Mouse (Mus musculus): ENCODE measurements at regions not wholly inside any gene's neighbourhood (a gene's known extent, or its start where the extent isn't known, plus 50 kb on each side); places are given as distances from the start of the nearest gene placed in this dataset.

DNA sequence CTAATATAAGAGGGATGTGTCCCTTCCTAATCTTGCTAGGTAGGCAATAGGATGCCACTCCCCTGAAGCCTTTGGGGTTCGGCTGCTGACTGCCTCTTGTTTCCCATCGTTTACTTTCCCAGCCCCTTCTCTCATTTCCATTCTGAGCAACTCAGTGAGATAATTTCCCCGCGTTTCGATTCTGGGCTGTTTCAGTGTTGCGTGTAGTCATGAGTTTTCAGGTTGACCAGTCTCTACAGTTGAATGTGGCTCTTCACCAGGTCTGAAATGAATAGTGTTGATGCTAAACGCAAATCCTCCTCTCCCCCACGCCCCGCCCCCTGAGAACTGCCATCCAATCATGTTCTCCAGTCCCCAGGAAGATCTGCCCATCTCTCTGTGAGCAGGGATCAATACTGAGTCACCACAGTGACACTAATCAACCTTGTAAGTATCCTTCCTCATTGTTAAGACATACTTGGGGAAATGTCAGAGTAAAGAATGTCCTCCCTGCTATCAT, 890.6 kb downstream of the Gsdmc2 start:
- Histone ChIP-seq H3K9me3 (ENCODE audit: control insufficient read depth, insufficient read depth, low read depth, low read length) (no peaks in the 10 kb centered on the region), H3K36me3 (ENCODE audit: control insufficient read depth, insufficient read depth, low read length, poor library complexity, severe bottlenecking) (no peaks in the 10 kb centered on the region), H3K4me3 (ENCODE audit: insufficient read depth in 1 of 2, low read depth in 1 of 2, low read length in 2 of 2, poor library complexity in 1 of 2, severe bottlenecking in 1 of 2) (no peak overlapping the region), H3K9ac (ENCODE audit: insufficient read depth, low read depth, low read length, poor library complexity, severe bottlenecking) (no peak overlapping the region), H3K4me1 (ENCODE audit: control insufficient read depth in 2 of 2, insufficient read depth in 2 of 2, low read length in 2 of 2, poor library complexity in 1 of 2) (peaks cover 2 to 7% of the 10 kb centered on the region in 2 experiments; a peak in 3 of 4 replicates), H3K27ac (ENCODE audit: insufficient read depth, low read depth, low read length, poor library complexity, severe bottlenecking) (no peak overlapping the region)
- in situ Hi-C loops (cut with MboI; ENCODE audit: low sequenced_read_pairs in 2 of 2, unreplicated experiment in 2 of 2), result no loop called here
- TF ChIP-seq ZNF384 (IDR thresholded peaks at IDR 0.05; ENCODE audit: low read depth, low read length) (no peak), CHD2 (IDR thresholded peaks at IDR 0.05; ENCODE audit: low read depth, low read length) (no peak), MAFK (IDR thresholded peaks at IDR 0.05; ENCODE audit: insufficient read depth, low read depth, low read length) (no peak), ZC3H11A (IDR thresholded peaks at IDR 0.05; ENCODE audit: borderline replicate concordance, low read depth, low read length) (no peak), HCFC1 (IDR thresholded peaks at IDR 0.05; ENCODE audit: borderline replicate concordance, insufficient read depth, low read length) (no peak)
- peak; percentile 13 for DNase-seq (ENCODE audit: low read depth, low spot score)

DNA sequence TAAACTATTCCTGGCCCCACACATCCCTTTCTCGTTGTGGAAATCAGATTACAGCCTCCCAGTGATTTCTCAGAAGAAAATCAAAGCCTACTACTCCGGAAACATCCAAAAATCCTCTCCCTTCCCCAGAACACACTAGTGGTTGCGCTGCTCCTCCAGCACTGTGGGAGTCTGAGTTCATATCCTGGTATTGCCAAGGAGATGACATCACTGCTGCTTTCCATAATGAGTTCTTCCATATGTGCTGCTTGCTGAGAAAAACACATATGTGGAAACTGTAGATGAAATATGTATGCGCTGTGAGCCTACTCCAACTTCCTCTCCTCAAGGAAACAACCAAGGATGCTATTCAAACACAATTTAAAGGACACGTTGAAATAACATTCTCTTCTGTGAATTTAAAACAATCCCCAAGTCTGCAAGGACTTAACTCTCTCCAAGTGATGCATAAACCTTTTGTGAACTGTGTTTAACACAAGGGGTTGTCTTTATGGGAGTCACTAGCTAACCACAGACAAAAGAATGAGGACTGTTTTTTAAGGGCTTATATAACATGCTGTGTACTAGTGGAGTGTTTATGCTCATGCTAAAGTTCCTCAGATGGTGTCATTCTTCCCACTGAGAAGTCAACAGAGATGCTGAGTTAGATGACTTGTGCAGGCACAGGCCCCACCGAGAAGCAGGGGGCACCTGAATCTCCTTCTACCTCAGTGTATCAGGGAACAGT, 891.6 kb downstream of the Gsdmc2 start:
- no peak for DNase-seq (ENCODE audit: low read depth, low spot score)
- TF ChIP-seq MAFK (IDR thresholded peaks at IDR 0.05; ENCODE audit: insufficient read depth, low read depth, low read length) (no peak), ZC3H11A (IDR thresholded peaks at IDR 0.05; ENCODE audit: borderline replicate concordance, low read depth, low read length) (no peak), ZNF384 (IDR thresholded peaks at IDR 0.05; ENCODE audit: low read depth, low read length) (no peak), CHD2 (IDR thresholded peaks at IDR 0.05; ENCODE audit: low read depth, low read length) (no peak), HCFC1 (IDR thresholded peaks at IDR 0.05; ENCODE audit: borderline replicate concordance, insufficient read depth, low read length) (no peak)
- in situ Hi-C loops (cut with MboI; ENCODE audit: low sequenced_read_pairs in 2 of 2, unreplicated experiment in 2 of 2), result no loop called here

DNA sequence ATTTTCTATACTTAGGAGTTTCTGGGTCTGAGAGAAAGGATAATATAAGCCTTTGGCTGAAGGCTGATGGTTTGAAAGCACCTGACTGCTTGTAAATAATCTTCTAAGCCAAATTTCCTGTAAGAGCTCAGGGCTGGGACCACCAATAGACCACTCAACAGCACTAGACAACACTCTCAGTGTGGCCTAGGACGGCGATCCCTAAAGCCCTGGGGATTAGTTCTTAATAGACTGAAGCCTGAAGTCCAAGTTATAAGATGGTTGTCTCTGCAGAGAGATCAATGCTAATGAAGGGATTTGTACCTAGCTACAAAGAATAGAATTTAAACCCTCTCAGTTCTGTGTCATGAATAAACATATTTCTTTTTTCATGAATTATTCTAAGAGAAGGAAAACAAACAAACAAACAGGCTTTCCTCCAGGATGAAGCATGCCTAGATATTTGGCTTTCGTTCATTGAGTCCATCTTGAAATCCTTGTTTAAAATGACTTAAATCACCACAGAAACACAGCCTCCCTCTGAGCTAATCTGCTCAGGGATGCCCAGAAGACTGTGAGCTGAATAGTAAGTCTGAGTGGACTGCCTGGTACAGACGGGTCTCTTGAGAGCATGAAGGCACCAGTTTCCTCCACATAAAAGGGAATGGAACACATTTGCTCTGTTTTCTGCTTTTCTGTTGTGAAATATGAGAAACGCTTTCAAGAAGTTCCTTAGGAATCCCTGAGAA, 892.3 kb downstream of the Gsdmc2 start:
- H3K4me3 ChIP-seq (ENCODE audit: insufficient read depth in 1 of 2, low read depth in 1 of 2, low read length in 2 of 2, poor library complexity in 1 of 2, severe bottlenecking in 1 of 2), result no peak overlapping the region
- H3K9ac ChIP-seq (ENCODE audit: insufficient read depth, low read depth, low read length, poor library complexity, severe bottlenecking), result no peak overlapping the region
- H3K4me1 ChIP-seq (ENCODE audit: control insufficient read depth in 2 of 2, insufficient read depth in 2 of 2, low read length in 2 of 2, poor library complexity in 1 of 2), result peaks cover 0 to under 1% of the 10 kb centered on the region in 2 experiments; a peak in 1 of 4 replicates
- H3K36me3 ChIP-seq (ENCODE audit: control insufficient read depth, insufficient read depth, low read length, poor library complexity, severe bottlenecking), result no peaks in the 10 kb centered on the region
- in situ Hi-C loops (cut with MboI; ENCODE audit: low sequenced_read_pairs in 2 of 2, unreplicated experiment in 2 of 2), result no loop called here
- no peaks in the 10 kb centered on the region for H3K9me3 ChIP-seq (ENCODE audit: control insufficient read depth, insufficient read depth, low read depth, low read length)
- DNase-seq (ENCODE audit: low read depth, low spot score), result no peak
- TF ChIP-seq MAFK (IDR thresholded peaks at IDR 0.05; ENCODE audit: insufficient read depth, low read depth, low read length) (no peak), ZC3H11A (IDR thresholded peaks at IDR 0.05; ENCODE audit: borderline replicate concordance, low read depth, low read length) (no peak), CHD2 (IDR thresholded peaks at IDR 0.05; ENCODE audit: low read depth, low read length) (no peak), ZNF384 (IDR thresholded peaks at IDR 0.05; ENCODE audit: low read depth, low read length) (no peak), HCFC1 (IDR thresholded peaks at IDR 0.05; ENCODE audit: borderline replicate concordance, insufficient read depth, low read length) (no peak)
- no peak overlapping the region for H3K27ac ChIP-seq (ENCODE audit: insufficient read depth, low read depth, low read length, poor library complexity, severe bottlenecking)

More for the DNA sequence above, 891.6 kb downstream of the Gsdmc2 start:
- no peaks in the 10 kb centered on the region for H3K36me3 ChIP-seq (ENCODE audit: control insufficient read depth, insufficient read depth, low read length, poor library complexity, severe bottlenecking)
- H3K27ac ChIP-seq (ENCODE audit: insufficient read depth, low read depth, low read length, poor library complexity, severe bottlenecking), result no peak overlapping the region
- H3K9ac ChIP-seq (ENCODE audit: insufficient read depth, low read depth, low read length, poor library complexity, severe bottlenecking), result no peak overlapping the region
- peaks cover 2 to 7% of the 10 kb centered on the region in 2 experiments; a peak in 2 of 4 replicates for H3K4me1 ChIP-seq (ENCODE audit: control insufficient read depth in 2 of 2, insufficient read depth in 2 of 2, low read length in 2 of 2, poor library complexity in 1 of 2)
- no peak overlapping the region for H3K4me3 ChIP-seq (ENCODE audit: insufficient read depth in 1 of 2, low read depth in 1 of 2, low read length in 2 of 2, poor library complexity in 1 of 2, severe bottlenecking in 1 of 2)
- H3K9me3 ChIP-seq (ENCODE audit: control insufficient read depth, insufficient read depth, low read depth, low read length), result no peaks in the 10 kb centered on the region

DNA sequence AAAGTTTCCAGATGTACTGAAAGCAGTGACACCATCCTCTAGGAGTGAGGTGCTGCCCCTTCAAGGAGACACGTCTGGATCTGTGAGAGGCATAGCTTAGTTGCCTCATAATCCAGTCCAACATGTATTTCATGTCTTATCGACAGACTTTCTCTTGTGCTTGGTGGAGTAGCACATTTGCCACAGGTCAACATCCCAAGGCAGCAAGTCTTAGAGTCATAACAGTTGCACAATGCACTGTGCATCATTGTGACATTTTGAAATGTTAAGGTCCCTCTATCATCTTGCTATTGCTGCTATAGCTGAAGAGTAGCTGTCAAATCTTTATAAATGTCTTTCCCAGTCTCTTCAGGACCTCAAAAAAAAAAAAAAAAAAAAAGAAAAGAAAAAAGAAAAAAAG, 905.6 kb downstream of the Gsdmc2 start:
- no peak overlapping the region for H3K4me3 ChIP-seq (ENCODE audit: insufficient read depth in 1 of 2, low read depth in 1 of 2, low read length in 2 of 2, poor library complexity in 1 of 2, severe bottlenecking in 1 of 2)
- no peak for TF ChIP-seq HCFC1 (IDR thresholded peaks at IDR 0.05; ENCODE audit: borderline replicate concordance, insufficient read depth, low read length)
- no peak for TF ChIP-seq ZNF384 (IDR thresholded peaks at IDR 0.05; ENCODE audit: low read depth, low read length)
- TF ChIP-seq CHD2 (IDR thresholded peaks at IDR 0.05; ENCODE audit: low read depth, low read length), result no peak
- TF ChIP-seq MAFK (IDR thresholded peaks at IDR 0.05; ENCODE audit: insufficient read depth, low read depth, low read length), result no peak
- TF ChIP-seq ZC3H11A (IDR thresholded peaks at IDR 0.05; ENCODE audit: borderline replicate concordance, low read depth, low read length), result no peak
- in situ Hi-C loops (cut with MboI; ENCODE audit: low sequenced_read_pairs in 2 of 2, unreplicated experiment in 2 of 2), result no loop called here
- no peak overlapping the region for H3K9ac ChIP-seq (ENCODE audit: insufficient read depth, low read depth, low read length, poor library complexity, severe bottlenecking)
- H3K36me3 ChIP-seq (ENCODE audit: control insufficient read depth, insufficient read depth, low read length, poor library complexity, severe bottlenecking), result no peaks in the 10 kb centered on the region
- no peak for DNase-seq (ENCODE audit: low read depth, low spot score)
- H3K9me3 ChIP-seq (ENCODE audit: control insufficient read depth, insufficient read depth, low read depth, low read length), result no peaks in the 10 kb centered on the region
- H3K4me1 ChIP-seq (ENCODE audit: control insufficient read depth in 2 of 2, insufficient read depth in 2 of 2, low read length in 2 of 2, poor library complexity in 1 of 2), result no peaks in the 10 kb centered on the region
- H3K27ac ChIP-seq (ENCODE audit: insufficient read depth, low read depth, low read length, poor library complexity, severe bottlenecking), result no peak overlapping the region

Measured in ES-E14 (cell line).